Mouse (Mus musculus) liver, embryonic 14.5 days (tissue): ENCODE measurements around the gene Dtx2. TPM values are rescaled to one million over a fixed set of nuclear protein-coding genes. Genes with fewer than 3 reads are reported as not detected.
A peak's percentile ranks its signal among the peaks of the same experiment; 100 is the strongest.

ENCODE experiments used
- ATAC-seq: fragments of 200-750 bp; cut with Nextera tagmentation; 2 replicates; pipeline ENCODE4 v1.8.0; 2017; ENCODE audit warnings: moderate number of reproducible peaks, mild to moderate bottlenecking, moderate library complexity; ENCODE audit not compliant: insufficient read depth
- DNase-seq, 3 experiments: peaks; one replicate each; pipeline ENCODE4 v3.0.0-alpha.2; 2012 to 2013; ENCODE audit warnings: low read depth in 3 of 3, low spot score in 3 of 3
- H3K27ac ChIP-seq: fragments of 300-500 bp; sonication (generic); 2 replicates; pipeline ENCODE4 v1.5.1; 2014; ENCODE audit warnings: moderate library complexity, mild to moderate bottlenecking, control low read depth, inconsistent platforms
- H3K27me3 ChIP-seq: fragments of 300-500 bp; sonication (generic); 2 replicates; pipeline ENCODE4 v1.6.1; 2014; ENCODE audit warnings: mild to moderate bottlenecking, low read length, moderate library complexity; ENCODE audit not compliant: control insufficient read depth, insufficient read depth
- H3K36me3 ChIP-seq: fragments of 300-500 bp; sonication (generic); replicated peaks from 2 replicates; pipeline ENCODE4 v1.6.1; 2014; ENCODE audit warnings: low read depth; ENCODE audit not compliant: control insufficient read depth, insufficient read depth
- H3K4me1 ChIP-seq, 2 experiments: fragments of 200-500 bp in 1 of 2; fragments of 300-500 bp in 1 of 2; sonication (generic) in 1 of 2; replicated peaks; 2 replicates each; pipeline ENCODE4 v1.6.1; 2012 to 2014; ENCODE audit warnings: antibody characterized with exemption in 1 of 2, inconsistent platforms in 1 of 2, low read length in 1 of 2; ENCODE audit not compliant: control insufficient read depth in 2 of 2, insufficient read depth in 2 of 2
- H3K4me2 ChIP-seq: fragments of 300-500 bp; sonication (generic); 2 replicates; pipeline ENCODE4 v1.6.1; 2014; ENCODE audit warnings: low read depth, mild to moderate bottlenecking, control low read depth, moderate library complexity
- H3K4me3 ChIP-seq, 2 experiments: fragments of 200-500 bp in 1 of 2; fragments of 300-500 bp in 1 of 2; sonication (generic) in 1 of 2; 2 replicates each; pipeline ENCODE4 v1.5.1; 2012 to 2014; ENCODE audit warnings: low read depth in 2 of 2, low read length in 2 of 2, mild to moderate bottlenecking in 2 of 2, control low read depth in 1 of 2, inconsistent platforms in 1 of 2, moderate library complexity in 1 of 2; ENCODE audit not compliant: insufficient read depth in 1 of 2
- H3K9ac ChIP-seq: fragments of 300-500 bp; sonication (generic); replicated peaks from 2 replicates; pipeline ENCODE4 v1.6.1; 2014; ENCODE audit warnings: mild to moderate bottlenecking, control low read depth, moderate library complexity
- H3K9me3 ChIP-seq: fragments of 300-500 bp; sonication (generic); 2 replicates; pipeline ENCODE4 v1.6.1; 2016; ENCODE audit warnings: low read length, mixed read lengths; ENCODE audit not compliant: control insufficient read depth
- CTCF ChIP-seq: IDR thresholded peaks from 2 replicates; pipeline ENCODE4 v1.5.1; 2016; ENCODE audit warnings: antibody characterized with exemption, low read depth, control low read depth
- EP300 ChIP-seq: IDR thresholded peaks from 2 replicates; pipeline ENCODE4 v1.6.1; 2016; ENCODE audit warnings: antibody characterized with exemption, low read depth
- WGBS: fragments of 180-500 bp; shearing (Covaris S2); extraction: QIAGEN DNeasy Blood & Tissue Kit; methylation state at CpG from one replicate; pipeline ENCODE4 v1.1.7; 2014; ENCODE audit not compliant: insufficient replicate concordance; 5-methylcytosine and 5-hydroxymethylcytosine counted together
- polyA plus RNA-seq, 2 experiments: library from polyadenylated mRNA; depleted of rRNA in 1 of 2; stranded (reverse) in 1 of 2; unstranded in 1 of 2; fragments of >200 nt; fragmentation: Nextera tagmentation in 1 of 2; extraction: Ambion mirVana in 1 of 2; gene quantifications; 2 replicates each; pipeline versions ENCODE4 v1.2.1 to v1.2.3; 2012 to 2014

Dtx2 gene
- polyA plus RNA-seq (2012; rRNA removed), result 3.4 and 5.0 TPM in 2 replicates
- polyA plus RNA-seq (2014; fragmentation: Nextera tagmentation; extraction: Ambion mirVana), result 5.1 and 5.4 TPM in 2 replicates

DNA sequence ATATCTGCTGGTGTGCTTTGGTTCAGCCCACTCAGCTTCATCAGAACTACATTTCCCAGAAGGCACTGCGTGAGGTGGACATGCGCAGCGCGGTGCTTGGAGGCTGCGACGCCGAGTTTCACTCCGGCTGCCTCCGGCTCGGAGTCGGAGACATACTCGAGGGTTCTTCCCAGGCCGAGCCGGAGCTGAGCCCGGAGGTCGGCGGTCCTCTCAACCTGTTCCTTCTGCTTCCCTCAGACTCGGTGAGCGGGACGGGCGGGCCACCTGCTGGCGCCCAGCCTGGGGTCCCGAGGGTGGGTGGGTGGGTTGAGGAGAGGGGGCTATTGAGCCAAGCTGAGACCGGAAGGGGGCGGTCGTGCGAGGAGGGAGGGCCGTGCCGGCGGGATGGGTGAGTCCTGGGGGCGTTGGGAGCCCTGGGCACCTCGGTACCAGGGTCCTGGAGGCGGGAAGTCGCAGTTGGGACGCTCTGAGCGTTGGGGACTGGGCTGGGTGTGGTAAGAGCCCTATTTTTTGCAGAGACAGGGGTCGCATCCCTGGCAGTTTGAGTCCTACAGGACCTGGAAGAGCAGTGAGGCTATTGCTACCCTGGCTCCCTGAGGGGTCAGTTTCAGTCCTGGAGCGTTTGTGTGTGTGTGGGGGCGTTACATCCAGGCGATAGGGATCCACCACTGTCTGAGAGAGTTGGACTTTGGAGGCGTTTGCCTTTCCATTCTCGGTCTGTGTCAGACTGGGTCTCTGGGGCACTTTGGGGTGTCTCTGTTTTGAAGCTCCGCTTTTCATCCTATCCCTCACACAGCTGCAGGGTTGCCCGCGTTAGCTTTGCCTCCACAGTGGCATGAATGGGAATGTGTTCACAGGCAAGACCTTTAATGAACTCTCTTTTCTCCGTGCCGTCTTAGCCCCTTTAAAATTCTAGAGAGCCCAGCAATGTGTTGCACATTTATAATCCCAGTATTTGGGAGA, at the start of gene Dtx2:
TSS of gene Dtx2 (plus strand) at position 76 of the 963 bp plus-strand sequence.
- peak; percentile 67 to 77 (median 75) for DNase-seq
- ATAC-seq, result peak; percentile 89
- Histone ChIP-seq H3K4me3 (peak within 1 kb of the TSS; percentile 70 to 72), H3K36me3 (no peaks in the 10 kb centered on the region), H3K27ac (no peak within 1 kb of the TSS), H3K4me1 (peaks cover 0 to 6% of the 10 kb centered on the region in 2 experiments; a peak in 1 of 4 replicates), H3K27me3 (no peaks in the 10 kb centered on the region), H3K9ac (peak within 1 kb of the TSS; percentile 80), H3K9me3 (no peaks in the 10 kb centered on the region), H3K4me2 (peak within 1 kb of the TSS; percentile 92)
- TF ChIP-seq EP300 (no peak), CTCF (peak; percentile 43)
- 2% methylated on average over 46 of the region's 47 CpGs for WGBS

DNA sequence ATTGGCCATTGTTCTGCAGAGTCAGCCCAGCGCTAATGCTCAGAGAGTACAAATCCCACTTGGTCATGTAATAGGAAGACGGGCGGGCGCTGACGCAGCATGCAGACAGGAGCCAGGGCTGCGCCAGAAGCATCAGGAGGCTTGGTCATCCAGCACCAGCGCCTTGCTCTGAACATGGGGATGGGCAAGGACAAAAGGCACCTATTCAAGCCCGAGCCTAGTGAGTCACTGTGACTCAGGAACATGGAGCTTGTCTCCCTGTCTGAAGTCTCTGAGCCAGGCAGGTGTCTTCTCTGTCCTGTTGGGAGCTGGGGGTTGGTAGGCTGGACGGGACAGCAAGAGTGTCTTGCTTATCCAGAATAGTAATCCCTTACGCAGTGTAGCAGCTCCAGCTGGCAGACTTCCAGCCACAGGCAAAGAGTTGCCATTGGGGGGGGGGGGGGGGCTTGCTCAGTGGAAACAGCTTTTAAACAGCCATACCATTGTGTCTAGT, 48.6 kb upstream of the Dtx2 start:
- WGBS, result 73% methylated on average over 10 of the region's 10 CpGs
- no peaks in the 10 kb centered on the region for H3K27me3 ChIP-seq
- H3K4me1 ChIP-seq, result peaks cover 5 to 9% of the 10 kb centered on the region in 2 experiments; a peak in 3 of 4 replicates
- H3K4me2 ChIP-seq, result no peak overlapping the region
- H3K36me3 ChIP-seq, result no peaks in the 10 kb centered on the region
- H3K9ac ChIP-seq, result no peak overlapping the region
- H3K9me3 ChIP-seq, result no peaks in the 10 kb centered on the region
- TF ChIP-seq EP300 (no peak), CTCF (no peak)
- H3K4me3 ChIP-seq, result no peak overlapping the region
- ATAC-seq (no peak), DNase-seq (no peak)
- no peak overlapping the region for H3K27ac ChIP-seq

DNA sequence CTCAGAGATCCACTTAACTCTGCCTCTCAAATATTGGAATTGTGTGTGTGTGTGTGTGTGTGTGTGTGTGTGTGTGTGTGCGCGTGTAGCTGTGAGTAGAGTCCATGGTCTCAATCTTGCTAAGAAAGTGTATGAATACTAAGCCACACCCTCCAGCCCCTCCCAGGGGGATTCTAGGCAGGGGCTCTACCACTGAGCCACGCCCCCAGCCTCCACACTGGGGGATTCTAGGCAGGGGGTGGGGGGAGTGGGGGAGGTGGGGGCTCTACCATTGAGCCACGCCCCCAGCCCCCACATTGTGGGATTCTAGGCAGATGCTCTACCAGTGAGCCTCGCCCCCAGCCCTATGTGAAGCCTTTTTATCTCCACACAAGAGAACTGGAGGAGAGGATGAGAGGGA, 48.0 kb upstream of the Dtx2 start:
- ATAC-seq, result no peak

DNA sequence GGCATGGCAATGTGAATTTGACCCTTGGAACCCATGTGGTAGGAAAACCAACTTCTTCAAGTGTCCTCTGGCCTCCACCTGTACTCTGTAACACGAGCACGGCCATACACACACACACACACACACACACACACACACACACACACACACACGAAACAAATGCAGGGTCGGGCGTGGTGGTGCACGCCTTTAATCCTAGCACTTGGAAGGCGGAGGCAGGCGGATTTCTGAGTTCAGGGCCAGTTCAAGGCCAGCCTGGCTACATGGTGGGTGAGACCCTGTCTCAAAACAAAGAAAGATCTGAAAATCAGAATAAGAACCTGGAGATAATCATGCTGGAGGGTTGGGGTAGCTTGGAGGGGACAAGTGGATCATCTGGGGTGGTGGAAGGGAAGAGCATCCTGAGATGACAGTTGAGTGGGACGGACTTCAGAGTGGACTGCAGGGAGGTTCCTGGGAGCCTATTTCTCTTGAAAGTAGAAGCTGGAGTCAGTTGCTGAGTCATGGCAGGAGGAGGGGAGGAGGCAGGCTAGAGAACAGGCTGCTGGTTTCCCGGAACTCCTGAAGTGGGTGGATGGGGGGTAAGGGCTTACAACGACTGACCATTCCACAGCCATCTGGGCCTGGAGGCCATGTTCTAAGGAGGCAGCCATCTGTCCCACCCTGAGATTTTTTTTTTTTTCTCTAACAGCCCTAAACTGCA, 43.7 kb upstream of the Dtx2 start:
- DNase-seq (peak; percentile 61 to 75 (median 64)), ATAC-seq (peak; percentile 84)
- H3K9me3 ChIP-seq, result no peaks in the 10 kb centered on the region
- H3K4me3 ChIP-seq, result no peak overlapping the region
- WGBS, result 45% methylated on average over 11 of the region's 11 CpGs
- H3K4me2 ChIP-seq, result peak overlapping the region; percentile 52
- H3K9ac ChIP-seq, result peak overlapping the region; percentile 38
- H3K27ac ChIP-seq, result peak overlapping the region; percentile 63
- no peaks in the 10 kb centered on the region for H3K27me3 ChIP-seq
- TF ChIP-seq CTCF (no peak), EP300 (no peak)
- no peaks in the 10 kb centered on the region for H3K36me3 ChIP-seq
- H3K4me1 ChIP-seq, result peaks cover 14 to 18% of the 10 kb centered on the region in 2 experiments

More for the DNA sequence above, 48.0 kb upstream of the Dtx2 start:
- Histone ChIP-seq H3K9ac (no peak overlapping the region), H3K27me3 (no peaks in the 10 kb centered on the region), H3K27ac (no peak overlapping the region), H3K4me2 (no peak overlapping the region), H3K9me3 (no peaks in the 10 kb centered on the region), H3K4me3 (no peak overlapping the region), H3K36me3 (no peaks in the 10 kb centered on the region), H3K4me1 (peaks cover 11 to 16% of the 10 kb centered on the region in 2 experiments)
- TF ChIP-seq EP300, result no peak
- no peak for TF ChIP-seq CTCF
- 71% methylated on average over 5 of the region's 5 CpGs for WGBS
- no peak for DNase-seq
